Mouse (Mus musculus) right cerebral cortex, postnatal 14 days (tissue): ENCODE data around the gene Arel1.

Source experiments
- DNase-seq: peaks from one replicate; pipeline ENCODE4 v3.0.0; 2022

Arel1 gene

DNA sequence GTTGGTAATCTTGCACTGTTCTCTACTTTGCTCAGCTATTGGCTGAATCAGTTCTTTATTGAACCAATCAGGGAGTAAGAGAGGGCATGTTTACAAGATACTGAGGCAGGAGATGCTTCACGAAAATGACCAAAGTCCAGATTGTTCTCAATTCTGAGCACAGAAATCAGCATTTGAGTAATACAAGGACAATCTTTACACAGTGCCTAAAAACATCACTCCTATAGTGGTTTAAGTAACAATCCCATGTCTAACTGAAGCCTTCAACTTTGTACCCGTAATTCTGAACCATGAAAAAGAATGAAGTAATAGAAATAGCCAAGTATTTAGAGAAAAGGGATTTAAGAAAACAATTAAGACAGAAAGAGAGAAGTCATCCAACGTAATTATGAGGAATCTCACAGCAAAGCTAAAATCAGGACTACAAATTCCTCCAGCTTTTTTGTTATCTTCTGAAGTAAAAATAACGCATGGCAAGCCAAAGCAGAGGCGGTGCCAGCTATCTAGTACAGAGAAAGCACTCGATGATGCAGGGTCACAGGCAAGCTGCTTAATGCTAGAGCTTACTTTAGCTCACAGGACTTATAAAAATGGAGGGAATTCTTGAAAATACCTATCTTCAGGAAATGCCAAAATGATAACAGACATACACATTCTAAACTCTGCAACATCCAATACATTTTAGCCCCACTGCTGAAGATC is 22.0 kb downstream of the Arel1 start:
- no peak for DNase-seq

DNA sequence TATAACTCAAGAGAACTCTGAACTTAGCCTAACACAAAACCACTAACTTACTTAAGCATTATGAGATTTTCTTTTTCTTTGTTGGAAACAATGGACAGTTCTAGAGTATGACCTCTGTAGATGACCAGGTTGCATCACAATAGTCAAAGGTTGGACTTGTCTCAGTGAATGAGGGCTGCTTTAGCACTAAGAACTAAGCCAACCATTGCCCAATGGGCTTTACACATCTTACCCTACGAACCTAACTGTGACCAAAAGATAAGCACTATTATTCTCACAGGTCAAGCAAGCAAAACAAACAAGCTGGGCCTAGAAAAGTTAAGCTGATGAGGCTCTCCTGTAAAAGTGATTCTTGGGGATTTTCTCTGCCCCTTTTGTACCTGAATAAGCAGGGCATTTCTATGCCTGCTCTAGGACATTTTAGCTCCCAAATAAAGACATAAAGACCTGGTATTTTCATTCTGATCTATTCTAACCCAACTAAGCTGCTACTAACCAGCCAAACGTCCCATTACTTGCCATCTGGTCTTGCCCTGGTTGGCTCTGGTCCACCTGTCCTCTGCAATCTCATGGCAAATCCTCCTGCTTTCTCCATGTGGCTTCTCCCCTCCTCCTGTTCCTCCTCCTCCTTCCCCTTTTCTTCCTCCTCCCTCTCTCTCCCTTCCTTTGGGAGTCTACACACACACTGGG is 22.7 kb downstream of the Arel1 start:
- no peak for DNase-seq

DNA sequence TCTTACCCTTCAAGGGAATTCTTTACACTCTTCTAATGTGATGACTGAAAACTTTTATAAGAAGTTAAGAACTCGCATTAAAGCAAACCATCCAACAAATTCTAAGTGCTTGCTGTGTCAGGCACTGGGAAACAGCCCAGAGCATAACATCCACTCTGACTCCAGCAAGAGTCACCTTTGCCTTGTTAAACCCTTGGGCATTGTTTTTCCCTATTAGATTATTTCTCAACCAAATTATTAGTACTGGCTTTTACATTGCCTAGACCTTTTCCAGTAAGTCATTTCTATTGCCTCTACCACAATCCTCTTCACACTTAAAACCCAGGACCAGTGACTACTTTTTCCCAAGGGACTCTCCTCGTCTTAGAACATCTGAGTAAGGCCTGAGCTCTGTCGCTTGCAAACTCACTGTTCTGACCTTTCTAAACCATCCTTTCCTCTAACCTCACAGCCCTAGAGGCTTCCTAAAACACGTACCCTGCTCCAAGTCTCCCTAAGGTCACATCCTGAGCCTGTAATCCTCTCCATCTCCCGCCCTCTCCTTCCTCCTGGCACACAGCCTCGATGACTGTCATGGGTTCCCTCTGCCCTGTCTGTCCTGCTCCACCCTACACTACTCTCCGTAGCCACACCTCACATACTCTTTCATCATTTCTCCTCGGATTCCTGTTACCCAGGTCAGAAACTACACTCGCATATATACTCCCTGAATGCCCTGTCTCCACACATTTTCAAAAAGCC is 25.7 kb downstream of the Arel1 start:
- DNase-seq, result no peak

DNA sequence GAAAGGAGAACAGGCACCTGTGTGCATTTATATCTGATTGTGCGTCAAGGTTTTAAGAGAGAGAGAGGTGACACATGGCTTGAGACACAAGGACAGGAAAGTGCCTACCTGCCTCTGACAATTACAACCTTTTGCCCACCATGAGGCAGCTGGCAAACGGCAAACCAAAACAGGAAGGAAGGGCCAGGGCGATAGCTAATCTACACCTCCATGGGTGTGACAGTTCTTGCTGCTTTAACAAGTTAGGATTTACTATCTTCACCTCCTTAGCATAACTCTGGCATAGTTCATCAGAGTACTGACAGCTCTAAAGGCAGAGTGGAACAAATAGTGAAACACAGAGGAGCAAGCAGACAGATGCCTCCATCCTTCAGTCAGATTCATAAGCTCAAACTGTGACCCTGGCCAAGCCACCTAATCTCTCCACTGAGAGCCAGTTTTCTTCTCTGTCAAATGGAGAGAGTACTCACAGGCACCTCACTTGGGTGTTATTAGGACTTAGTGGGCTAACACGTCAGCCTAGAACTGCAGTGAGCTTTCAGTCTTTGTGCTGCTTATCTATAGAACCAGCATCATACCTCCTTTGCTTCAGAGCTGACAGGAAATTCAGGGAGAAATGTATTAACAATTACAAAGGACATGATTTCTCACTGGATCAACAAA is 26.4 kb downstream of the Arel1 start:
- DNase-seq, result no peak

DNA sequence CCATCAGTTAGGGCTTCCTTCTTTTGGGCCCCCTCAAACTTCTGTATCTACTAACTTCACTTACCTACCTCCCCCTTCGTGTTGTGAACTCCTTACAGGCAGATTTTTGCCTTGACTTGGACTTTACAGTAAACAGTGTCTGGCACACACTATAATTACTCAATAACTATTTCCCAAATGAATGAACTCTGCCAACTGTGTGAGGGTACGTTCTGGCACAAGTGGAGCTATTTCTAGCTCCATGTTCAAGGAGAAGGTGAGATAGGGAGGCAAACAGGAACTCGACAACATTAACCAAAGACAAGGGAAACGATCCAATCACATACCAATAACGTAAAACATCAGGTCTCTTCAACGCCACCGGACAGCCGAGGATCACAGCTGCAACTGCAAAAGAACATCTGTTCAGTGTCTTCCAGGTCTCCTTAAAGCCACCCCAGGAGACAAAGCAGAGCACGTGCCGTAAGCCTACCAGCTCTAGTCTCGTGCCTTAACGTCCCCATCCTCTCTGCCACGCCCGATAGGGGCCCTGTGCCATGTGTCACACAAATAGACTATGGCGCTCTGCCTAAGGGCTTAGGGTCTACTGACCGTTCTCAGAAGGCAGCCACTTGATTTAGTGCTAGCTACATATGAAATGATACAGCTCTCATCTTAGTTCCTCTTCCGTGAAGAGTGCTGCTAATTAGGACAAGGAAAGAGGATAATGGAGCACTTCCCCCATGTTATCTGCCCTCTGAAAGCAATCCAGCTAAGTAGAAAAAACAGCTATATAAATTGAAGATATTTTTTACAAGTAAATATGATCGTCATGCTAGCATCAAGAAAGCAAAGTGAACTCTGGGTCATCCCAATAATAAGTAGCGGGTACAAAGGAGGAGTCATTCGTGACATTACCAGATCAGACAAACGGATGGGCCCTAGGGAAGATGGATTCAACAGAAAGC is 27.4 kb downstream of the Arel1 start:
- no peak for DNase-seq

DNA sequence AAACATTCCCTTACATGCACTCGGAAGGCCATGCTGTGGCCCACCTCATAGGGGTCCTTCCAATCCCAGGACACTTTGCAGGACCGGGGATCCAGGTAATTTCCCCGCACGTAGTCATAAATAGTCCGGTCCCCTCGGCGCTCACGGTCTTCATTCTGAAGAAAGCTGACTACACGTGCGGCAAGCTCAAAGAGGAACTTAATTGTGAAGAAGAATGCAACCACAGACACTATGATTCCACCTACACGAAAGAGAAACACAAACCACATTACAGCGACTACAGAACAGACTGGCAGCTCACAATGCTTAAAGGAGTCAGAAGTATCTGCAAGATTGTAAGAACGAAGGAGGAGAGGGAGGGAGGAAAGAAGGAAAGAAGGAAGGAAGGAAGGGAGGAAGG is 29.0 kb downstream of the Arel1 start:
- DNase-seq, result no peak

DNA sequence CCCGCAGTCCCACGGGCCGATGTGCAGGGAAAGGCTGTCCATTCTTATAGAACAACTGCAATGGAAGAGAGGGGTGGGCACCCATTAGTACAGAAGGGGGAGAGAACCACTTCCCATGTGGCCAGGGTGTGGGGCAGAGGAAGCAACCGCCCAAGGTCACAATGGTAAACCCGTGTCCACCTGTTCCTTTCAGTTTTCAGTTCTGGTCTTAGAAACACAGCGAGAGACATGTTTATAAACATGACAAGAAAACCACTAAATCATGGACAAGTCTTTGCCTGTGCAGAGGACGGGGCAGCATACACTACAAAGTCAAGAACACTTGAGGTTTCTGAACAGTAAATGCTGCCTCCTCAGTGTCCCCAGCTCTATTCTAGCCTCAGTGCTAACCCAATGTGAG is 30.4 kb downstream of the Arel1 start:
- no peak for DNase-seq

DNA sequence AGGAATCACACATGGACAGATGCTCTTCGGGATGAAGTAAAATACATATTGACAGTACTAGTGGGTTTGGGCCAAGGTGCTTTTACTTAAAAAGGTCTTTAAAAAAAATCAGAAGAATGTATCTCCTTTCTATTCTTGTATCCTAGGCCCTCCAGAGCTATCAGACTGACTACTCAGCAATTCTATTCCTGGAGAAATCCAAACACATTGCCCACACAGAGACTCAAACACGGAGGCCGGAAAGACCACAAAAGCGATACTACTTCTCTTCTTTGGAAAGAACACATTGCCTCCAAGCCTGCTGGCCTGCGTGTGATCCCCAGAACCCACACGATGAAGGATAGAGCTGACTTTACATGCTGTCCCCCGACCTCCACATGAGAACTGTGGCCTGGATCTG is 31.6 kb downstream of the Arel1 start:
- no peak for DNase-seq

DNA sequence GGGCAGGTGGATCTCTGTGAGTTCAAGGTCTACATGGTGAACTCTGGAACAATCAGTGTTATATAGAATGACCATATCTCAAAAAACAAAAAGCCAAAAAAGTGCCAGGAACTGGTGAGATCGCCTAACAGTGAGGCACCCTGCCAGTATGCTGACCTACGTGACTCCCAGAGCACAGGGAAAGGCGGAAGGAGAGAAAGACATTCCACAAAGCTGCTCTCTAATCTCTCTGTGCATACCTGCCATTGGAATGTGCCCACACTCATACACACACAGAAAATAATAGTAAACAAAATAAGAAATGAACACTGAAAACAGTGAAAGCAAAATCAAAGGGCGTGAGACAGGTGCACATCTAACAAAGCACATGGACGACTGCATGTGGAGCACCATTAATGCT is 35.4 kb downstream of the Arel1 start:
- DNase-seq, result no peak

DNA sequence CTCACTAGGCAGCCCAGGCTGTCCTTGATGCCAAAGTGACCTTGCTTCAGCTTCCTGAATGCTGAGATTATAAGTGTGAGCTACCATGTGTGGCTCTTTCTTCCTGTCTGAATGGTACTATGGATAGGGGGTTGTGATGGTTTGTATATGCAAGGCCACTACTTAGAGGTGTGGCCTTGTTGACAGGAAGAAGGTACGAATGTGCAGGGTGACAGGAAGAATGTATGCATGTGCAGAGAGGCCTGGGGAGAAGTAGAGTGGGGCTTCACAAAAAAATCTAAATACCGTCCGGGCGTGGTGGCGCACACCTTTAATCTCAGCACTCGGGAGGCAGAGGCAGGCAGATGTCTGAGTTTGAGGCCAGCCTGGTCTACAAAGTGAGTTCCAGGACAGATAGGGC is 38.5 kb downstream of the Arel1 start:
- no peak for DNase-seq

DNA sequence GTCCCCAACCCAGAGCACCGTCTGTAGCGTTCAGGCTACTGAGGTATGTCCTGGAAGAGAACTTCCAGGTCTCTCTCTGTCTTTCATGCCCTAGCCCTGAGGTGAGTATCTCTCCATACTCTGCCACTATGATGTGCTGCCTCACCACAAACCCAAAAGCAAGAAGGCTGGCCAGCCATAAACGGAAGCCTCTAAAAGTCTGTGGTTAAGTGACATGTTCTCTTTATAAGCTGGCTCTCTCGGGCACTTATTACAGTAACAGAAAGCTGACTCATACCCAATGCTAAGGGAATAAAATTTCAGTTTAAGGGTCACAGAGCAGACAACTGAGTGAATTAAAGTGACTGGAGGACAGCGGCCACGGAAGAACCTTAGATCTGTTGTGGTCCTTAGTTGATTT is 44.2 kb downstream of the Arel1 start:
- DNase-seq, result no peak

DNA sequence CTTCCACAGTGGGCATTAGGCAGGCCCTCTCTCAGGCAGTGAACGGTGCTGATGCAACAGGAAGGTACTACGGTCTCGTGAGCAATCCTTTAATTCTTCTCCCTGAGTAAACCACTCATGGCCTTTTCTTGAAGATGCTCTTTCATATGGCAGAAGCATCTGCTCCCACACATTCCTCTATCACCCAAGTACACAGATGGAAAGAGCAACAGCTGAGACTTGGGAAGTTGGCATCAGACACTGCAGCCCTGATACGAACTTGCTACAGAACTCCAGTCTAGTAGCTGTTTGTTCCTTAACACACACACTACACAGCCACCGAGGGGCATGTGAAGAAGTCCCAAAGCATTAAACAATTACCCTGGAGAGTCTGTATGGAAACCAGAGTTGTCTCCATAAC is 46.4 kb downstream of the Arel1 start:
- no peak for DNase-seq

DNA sequence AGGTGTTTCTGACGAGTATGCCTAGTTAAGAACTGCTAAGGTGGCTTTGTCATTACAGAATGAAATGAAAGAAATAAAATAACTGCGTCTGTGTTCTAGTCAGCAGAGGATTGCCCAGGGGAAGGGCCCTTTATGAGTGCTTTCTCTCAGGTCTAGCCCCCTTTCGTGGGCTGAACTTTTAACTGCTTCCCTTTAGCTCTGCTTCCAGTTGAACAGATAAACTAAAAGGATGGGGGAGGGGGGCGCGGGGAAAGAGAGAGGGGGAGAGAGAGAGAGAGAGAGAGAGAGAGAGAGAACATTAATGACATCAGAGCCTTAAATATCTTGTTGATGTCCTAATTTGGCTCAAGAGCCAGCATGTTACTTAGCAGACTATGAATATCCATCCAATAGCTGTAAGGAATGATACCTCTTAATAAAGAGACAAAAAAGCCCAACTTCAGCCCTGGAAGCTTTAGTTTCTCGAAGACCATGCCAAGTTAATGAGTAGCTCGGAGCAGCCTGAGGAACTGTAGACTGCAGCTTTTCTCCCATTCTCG is 48.8 kb downstream of the Arel1 start:
- DNase-seq, result no peak

DNA sequence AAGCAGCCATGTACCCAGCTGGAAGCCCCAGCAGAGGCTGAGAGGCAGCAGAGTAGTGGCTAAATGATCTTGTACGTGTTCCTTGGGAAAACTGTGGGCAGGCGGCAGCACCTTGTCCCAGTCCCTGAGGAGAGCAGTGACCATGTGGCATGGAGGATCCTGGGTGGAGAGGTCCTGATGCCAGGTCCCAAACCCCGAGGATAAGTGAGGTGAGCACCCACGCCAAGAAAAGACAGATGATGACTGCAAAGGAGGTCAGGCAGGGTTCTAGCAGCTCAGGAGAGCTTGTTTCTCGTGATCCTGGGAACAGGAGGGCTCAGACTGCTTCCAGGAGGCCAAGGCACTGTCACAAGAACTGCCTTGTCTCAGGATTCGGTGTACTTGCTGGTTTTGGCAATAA is 51.9 kb downstream of the Arel1 start:
- DNase-seq, result no peak

DNA sequence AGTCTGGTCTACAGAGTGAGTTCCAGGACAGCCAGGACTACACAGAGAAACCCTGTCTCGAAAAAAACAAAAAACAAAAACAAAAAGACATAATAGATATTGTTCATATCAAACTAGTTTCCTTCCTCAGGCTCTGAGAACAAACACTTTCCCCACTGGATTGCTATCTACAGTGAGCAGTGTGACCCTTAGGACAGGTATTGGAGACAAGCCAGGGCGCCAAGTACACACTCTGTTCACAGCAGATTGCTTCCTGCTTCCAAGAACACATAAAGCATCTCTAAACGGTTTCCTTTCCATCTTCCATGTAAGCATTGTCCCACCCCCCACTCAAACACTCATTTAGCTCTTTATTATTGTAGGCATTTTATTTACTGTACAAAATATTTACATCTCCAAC is 52.9 kb downstream of the Arel1 start:
- no peak for DNase-seq

DNA sequence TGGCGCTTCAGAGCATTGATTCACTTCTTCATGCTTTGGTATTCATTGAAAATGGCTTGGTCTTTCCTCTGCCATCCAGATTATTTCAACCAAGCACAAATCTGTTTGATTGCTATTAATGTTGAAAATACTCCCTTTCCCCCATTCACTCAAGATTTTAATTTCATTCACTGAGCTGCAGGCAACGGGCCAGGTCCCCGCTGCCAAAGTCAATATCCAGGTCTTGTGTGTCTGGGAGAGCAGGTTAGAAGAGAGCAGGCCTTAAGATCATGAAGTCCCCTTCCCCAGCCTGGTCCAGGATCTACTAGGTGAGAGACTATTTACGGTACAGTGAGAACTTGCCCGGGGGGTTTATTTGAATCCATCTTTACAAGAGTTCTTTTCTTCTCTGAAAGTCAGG is 55.7 kb downstream of the Arel1 start:
- DNase-seq, result no peak

DNA sequence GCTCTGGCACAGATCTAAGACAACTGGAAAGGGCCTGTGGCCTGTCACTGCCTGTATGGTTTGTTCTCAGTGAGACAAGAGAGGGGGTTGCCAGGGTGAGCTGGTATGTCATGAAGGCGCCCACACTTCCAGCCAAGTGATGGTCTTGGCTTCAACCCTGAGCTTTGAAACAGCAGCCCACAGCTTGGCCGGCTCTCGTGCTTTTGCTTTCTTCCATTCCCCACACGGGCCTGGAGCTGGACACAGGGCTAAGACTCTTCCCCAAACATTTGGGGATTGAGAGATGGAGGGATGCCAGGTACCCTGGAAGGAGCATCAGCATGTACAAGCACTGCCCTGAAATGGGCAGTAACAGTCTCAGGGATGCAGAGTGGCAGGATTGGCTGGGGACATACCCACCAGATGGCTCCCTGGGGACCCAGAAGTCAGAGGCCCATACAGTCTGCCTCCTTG is 58.0 kb downstream of the Arel1 start:
- DNase-seq, result no peak

DNA sequence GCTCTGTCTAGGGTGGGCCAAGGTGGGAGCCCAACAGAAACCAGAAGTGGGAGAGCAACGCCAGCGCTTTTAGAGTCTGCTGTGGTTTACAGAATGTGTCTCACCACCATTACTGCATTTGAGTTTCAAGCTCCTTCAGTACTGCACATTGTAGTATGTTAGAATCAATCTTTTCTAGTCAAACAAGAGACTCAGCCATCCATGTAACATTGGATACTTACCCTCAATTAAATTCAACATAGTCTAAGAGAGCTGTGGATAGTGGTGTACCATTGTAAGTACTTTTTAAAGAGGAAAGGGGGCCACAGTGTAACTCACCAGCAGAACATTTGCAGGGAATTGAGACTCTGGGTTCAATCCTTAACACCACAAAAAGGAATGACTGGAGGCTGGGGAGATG is 59.1 kb downstream of the Arel1 start:
- no peak for DNase-seq

DNA sequence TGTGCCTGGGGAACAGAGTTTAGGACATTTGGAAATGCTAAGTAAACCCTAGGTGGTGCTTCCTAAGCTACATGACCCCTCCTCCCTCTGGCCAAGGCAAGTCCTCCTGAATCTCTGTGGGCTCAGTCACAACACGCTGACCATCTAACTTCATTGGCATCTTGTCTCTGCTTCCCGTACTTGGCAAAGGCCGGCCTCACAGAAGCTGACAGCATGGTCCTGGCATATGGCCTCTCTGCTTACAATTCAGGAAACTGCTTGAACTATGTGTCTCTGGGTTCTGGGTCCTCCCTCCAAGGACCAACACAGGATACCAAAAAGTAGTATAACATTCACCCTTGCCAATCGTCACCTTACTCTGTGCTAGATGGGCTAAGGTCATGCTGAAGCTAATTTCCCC is 60.6 kb downstream of the Arel1 start:
- no peak for DNase-seq

DNA sequence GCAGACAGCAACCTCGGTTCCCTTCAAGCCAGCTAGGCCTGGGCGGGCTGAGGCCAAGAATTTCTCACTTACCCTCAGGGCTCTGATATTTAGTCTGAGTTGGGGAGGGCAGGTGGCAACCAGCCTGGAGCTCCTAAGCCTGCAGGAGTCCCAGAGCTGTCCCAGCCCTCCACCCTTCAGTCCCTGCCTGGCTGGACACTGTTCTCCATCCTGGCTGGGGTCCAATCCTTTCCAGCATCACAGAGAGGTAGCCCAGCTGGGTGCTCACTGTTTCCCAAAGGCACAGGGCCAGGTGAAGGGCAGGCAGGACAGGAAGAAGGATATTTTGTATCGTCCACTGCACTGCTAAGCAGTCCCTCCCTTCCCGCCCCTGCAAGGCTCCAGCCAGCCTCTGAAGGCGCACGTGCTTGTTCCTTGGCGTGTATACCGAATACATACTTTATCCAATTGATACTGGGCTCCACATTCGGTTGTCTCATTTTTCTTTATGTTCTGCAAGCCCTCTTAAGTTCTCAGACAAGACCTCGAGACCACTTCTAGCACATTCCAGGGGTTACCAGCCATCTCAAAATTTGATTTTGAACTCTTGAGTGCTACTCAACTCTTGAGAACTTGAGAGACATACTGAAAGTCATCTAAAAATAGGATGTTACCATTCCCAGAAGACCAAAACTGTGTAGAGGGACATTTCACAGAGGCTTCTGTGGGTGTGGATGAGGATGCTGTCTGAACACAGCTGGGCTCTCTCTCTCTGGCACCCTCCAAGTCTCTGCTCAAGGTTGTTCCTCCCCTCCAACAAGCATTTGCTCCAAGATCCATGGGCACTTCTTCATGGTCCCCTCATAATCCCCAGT is 62.8 kb downstream of the Arel1 start:
- DNase-seq, result no peak

DNA sequence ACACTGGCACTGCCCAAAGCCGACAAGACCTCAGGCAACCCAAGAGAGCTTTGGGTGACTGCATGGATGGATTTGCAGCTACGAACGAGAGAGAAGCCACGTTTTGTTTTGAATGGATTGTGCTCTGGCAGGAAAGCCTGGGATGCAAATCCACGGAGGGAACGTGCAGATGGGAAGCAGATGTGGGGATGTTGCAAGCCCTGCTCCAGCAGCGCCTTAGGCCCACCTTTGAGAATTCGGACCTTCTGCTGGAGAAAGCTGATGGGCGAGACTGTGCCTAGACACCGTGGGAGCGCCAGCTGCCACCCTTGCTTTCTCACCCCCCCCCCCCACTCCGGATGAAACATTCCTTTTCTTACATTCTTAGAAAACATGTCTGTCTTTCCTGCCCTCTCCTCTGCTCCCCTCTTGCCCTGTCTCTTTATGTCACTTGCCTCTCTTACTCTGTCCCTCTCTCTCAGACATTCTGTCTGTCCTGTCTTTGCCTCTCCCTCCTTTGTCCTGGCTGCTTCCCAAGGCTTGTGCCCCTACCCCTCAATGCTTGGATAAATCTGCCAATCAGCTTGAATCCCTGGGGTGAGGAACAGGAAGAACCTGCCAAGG is 63.6 kb downstream of the Arel1 start:
- no peak for DNase-seq
